Mouse (Mus musculus): ENCODE data around the gene Ccr1.

GRCm38 (mm10) chr9:123933716-123934445, 34.6 kb downstream of the Ccr1 start:
- TF ChIP-seq CTCF (IDR thresholded peaks at IDR 0.05; ENCODE audit: insufficient read depth, low read length) (no peak), POLR2A (IDR thresholded peaks at IDR 0.05; ENCODE audit: borderline replicate concordance, extremely low read depth, low read depth, low read length) (no peak)
